Mouse (Mus musculus) small intestine, adult 2 months (tissue): ENCODE data around the gene Lrrc8d.

Source experiments
- CTCF ChIP-seq: fragments of 200-500 bp; IDR thresholded peaks from 2 replicates; pipeline ENCODE4 v1.5.1; 2012; ENCODE audit warnings: low read depth, mild to moderate bottlenecking, control low read depth, inconsistent platforms, low read length, moderate library complexity, mixed read lengths; ENCODE audit not compliant: insufficient replicate concordance, insufficient read length; ENCODE audit errors: extremely low read depth
- POLR2A ChIP-seq: fragments of 200-500 bp; IDR thresholded peaks from 2 replicates; pipeline ENCODE4 v1.6.1; 2012; ENCODE audit warnings: low read depth, mild to moderate bottlenecking, control low read depth, inconsistent platforms, low read length, moderate library complexity

- TF ChIP-seq CTCF = no peak
- TF ChIP-seq POLR2A = no peak
Observed at GRCm38 (mm10) chr5:105793548-105793940, 93.8 kb downstream of the Lrrc8d start.
